Mouse (Mus musculus): ENCODE data around the gene Eif4g1. TPM values are rescaled to one million over a fixed set of nuclear protein-coding genes. Genes with fewer than 3 reads are reported as not detected.
"Not testable (repeated sequence)": the region's sequence is repeated elsewhere in the genome, so short reads cannot be mapped to it uniquely, and the experiment has no call there.

Eif4g1 gene
- total RNA-seq (2012; rRNA removed) (473 and 601 TPM in 2 replicates), total RNA-seq (2014; rRNA removed) (370 and 403 TPM in 2 replicates), polyA plus RNA-seq (2012; ENCODE audit: insufficient read length, low read depth) (492 and 519 TPM in 2 replicates)

DNA sequence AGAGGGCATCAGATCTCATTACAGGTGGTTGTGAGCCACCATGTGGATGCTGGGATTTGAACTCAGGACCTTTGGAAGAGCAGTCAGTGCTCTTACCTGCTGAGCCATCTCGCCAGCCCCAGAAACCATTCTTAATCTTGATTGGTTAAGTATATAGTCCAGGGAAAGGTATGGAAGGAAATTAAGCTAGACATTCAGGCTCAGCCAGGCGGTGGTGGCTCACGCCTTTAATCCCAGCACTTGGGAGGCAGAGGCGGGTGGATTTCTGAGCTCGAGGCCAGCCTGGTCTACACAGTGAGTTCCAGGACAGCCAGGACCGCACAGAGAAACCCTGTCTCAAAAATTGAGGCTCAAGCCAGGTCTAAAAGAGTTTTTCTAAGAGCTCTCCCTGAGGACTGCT lies at the start of gene Eif4g1:
Eif4g1 (plus strand) TSS at position 301 of the 400 bp plus-strand sequence.
- H3K9me3 ChIP-seq (replicated peaks; ENCODE audit: low read length); H3K4me3 ChIP-seq (replicated peaks in 1 of 3; ENCODE audit: low read depth in 2 of 3, low read length in 2 of 3, poor library complexity in 1 of 3); H3K4me2 ChIP-seq (ENCODE audit: insufficient read depth, low read depth, poor library complexity, severe bottlenecking); H3K4me1 ChIP-seq (ENCODE audit: control insufficient read depth in 1 of 2, insufficient read depth in 2 of 2); H3K27ac ChIP-seq (ENCODE audit: insufficient read depth, low read depth); H3K27me3 ChIP-seq (replicated peaks); dilution Hi-C loops (cut with MboI; ENCODE audit: extremely low pct_ligation_motif_present, extremely low pct_unique_long_range_greater_than_20kb, low sequenced_read_pairs); H3K9ac ChIP-seq (ENCODE audit: insufficient read depth, low read depth); H3K79me2 ChIP-seq (replicated peaks; ENCODE audit: control insufficient read depth, extremely low read depth, insufficient read depth, poor library complexity, severe bottlenecking); DNase-seq (ENCODE audit: extremely low read depth); in situ Hi-C loops (cut with MboI; ENCODE audit: low pct_ligation_motif_present, low pct_unique_long_range_greater_than_20kb, low sequenced_read_pairs): not testable (repeated sequence)
- peaks cover 12 to 31% of the 10 kb centered on the region in 2 experiments for H3K36me3 ChIP-seq (replicated peaks in 1 of 2; ENCODE audit: control insufficient read depth in 1 of 2, insufficient read depth in 1 of 2, low read length in 1 of 2)

DNA sequence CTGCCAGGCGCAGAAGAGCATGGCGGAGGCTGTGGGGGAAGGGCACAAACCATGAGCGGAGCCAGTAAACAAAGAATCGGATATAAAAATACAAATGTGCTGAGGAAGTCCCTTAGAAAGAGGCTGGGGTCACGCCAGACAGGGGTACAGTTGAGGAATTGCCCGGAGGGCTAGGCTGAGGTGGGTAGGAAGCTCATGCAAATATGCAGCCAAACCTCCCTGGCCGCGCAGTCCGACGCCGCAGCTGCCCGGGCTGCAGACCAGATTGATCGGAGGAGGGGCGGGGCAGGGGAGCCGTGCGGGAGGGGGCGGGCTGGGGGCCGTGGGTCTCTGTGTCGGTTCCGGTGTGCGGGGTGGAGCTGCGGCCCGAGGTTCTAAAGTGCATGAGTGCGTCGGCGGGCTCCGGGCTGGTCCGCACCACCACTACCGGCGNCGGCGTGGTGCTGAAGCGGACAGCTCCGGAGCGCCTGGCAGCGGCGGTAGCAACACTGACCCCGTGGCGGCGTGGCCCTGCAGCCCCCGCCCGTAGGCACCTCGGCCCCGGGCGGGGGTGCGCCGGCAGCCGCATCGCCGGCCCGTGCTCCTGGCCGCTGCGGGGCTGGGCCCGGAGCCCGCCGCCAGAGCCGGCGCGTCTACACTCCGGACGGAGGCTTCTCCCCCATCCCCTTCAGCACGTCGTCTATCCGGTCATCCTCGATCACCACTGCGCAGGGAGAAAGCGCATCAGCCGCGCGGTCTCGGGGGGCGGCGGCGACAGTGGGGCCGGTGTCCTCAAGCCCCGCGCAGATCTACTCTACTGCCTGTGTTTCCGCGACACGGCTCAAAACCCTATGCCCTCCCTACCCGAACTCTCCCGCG lies 48.3 kb upstream of the Eif4g1 start:
- Histone ChIP-seq H3K4me3 (replicated peaks in 1 of 3; ENCODE audit: low read depth in 2 of 3, low read length in 2 of 3, poor library complexity in 1 of 3) (peak overlapping the region in 1 of 3 experiments; percentile 80), H3K27ac (ENCODE audit: insufficient read depth, low read depth) (no peak overlapping the region), H3K27me3 (replicated peaks) (no peaks in the 10 kb centered on the region), H3K79me2 (replicated peaks; ENCODE audit: control insufficient read depth, extremely low read depth, insufficient read depth, poor library complexity, severe bottlenecking) (no peaks in the 10 kb centered on the region), H3K4me1 (ENCODE audit: control insufficient read depth in 1 of 2, insufficient read depth in 2 of 2) (peaks cover 4 to 27% of the 10 kb centered on the region in 2 experiments; a peak in 3 of 4 replicates), H3K9me3 (replicated peaks; ENCODE audit: low read length) (peaks cover 17% of the 10 kb centered on the region), H3K4me2 (ENCODE audit: insufficient read depth, low read depth, poor library complexity, severe bottlenecking) (peak overlapping the region; percentile 72), H3K36me3 (replicated peaks in 1 of 2; ENCODE audit: control insufficient read depth in 1 of 2, insufficient read depth in 1 of 2, low read length in 1 of 2) (peaks cover 2 to 54% of the 10 kb centered on the region in 2 experiments), H3K9ac (ENCODE audit: insufficient read depth, low read depth) (no peak overlapping the region)
- dilution Hi-C loops (cut with MboI; ENCODE audit: extremely low pct_ligation_motif_present, extremely low pct_unique_long_range_greater_than_20kb, low sequenced_read_pairs) (no loop called here), in situ Hi-C loops (cut with MboI; ENCODE audit: low pct_ligation_motif_present, low pct_unique_long_range_greater_than_20kb, low sequenced_read_pairs) (loop anchor here (5.0 to 10.0 kb wide), 2 partner anchors 112 to 325 kb away; no protein-coding TSS in a partner anchor)
- no peak for DNase-seq (ENCODE audit: extremely low read depth)
- TF ChIP-seq ZMIZ1 (IDR thresholded peaks at IDR 0.05; ENCODE audit: low read depth, low read length), result 0 out of 2 replicates have a peak, but pooled peaks have one; percentile 9
- TF ChIP-seq MXI1 (IDR thresholded peaks at IDR 0.05; ENCODE audit: low read depth, low read length), result peak; percentile 92
- peak; percentile 69; the same call in 1 of the 2 replicates for TF ChIP-seq SIN3A (IDR thresholded peaks at IDR 0.05; ENCODE audit: low read length)
- no peak for TF ChIP-seq ELF1 (IDR thresholded peaks at IDR 0.05; ENCODE audit: low read depth, low read length)

DNA sequence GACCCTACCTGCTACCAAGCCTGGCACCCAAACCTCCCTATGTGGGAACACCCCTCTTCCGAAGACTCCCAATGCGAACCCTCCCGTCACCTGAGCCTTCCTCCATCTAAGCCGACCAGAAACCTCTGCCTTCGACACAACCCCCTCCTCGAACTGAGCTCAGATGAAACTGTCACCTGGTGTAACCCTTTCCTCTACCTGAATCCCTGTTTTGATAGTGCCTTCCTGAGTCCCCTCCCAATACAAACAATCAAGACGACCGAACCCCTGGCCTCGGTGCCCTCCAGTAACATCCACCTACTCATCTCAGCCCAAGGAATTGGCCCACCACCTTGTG lies 47.7 kb upstream of the Eif4g1 start:
- Histone ChIP-seq H3K4me1 (ENCODE audit: control insufficient read depth in 1 of 2, insufficient read depth in 2 of 2) (peaks cover 4 to 27% of the 10 kb centered on the region in 2 experiments; a peak in 3 of 4 replicates), H3K9me3 (replicated peaks; ENCODE audit: low read length) (peaks cover 17% of the 10 kb centered on the region), H3K4me2 (ENCODE audit: insufficient read depth, low read depth, poor library complexity, severe bottlenecking) (peak overlapping the region; percentile 72), H3K27ac (ENCODE audit: insufficient read depth, low read depth) (no peak overlapping the region), H3K79me2 (replicated peaks; ENCODE audit: control insufficient read depth, extremely low read depth, insufficient read depth, poor library complexity, severe bottlenecking) (no peaks in the 10 kb centered on the region), H3K9ac (ENCODE audit: insufficient read depth, low read depth) (no peak overlapping the region; the same call in 1 of the 2 replicates), H3K36me3 (replicated peaks in 1 of 2; ENCODE audit: control insufficient read depth in 1 of 2, insufficient read depth in 1 of 2, low read length in 1 of 2) (peaks cover 2 to 52% of the 10 kb centered on the region in 2 experiments), H3K4me3 (replicated peaks in 1 of 3; ENCODE audit: low read depth in 2 of 3, low read length in 2 of 3, poor library complexity in 1 of 3) (peak overlapping the region in 2 of 3 experiments; percentile 62 to 80), H3K27me3 (replicated peaks) (no peaks in the 10 kb centered on the region)
- no peak for DNase-seq (ENCODE audit: extremely low read depth)
- dilution Hi-C loops (cut with MboI; ENCODE audit: extremely low pct_ligation_motif_present, extremely low pct_unique_long_range_greater_than_20kb, low sequenced_read_pairs), result no loop called here
- TF ChIP-seq MXI1 (IDR thresholded peaks at IDR 0.05; ENCODE audit: low read depth, low read length) (no peak), ZNF384 (IDR thresholded peaks at IDR 0.05; ENCODE audit: low read depth, low read length) (no peak), MAZ (IDR thresholded peaks at IDR 0.05; ENCODE audit: low read depth, low read length) (no peak), USF1 (IDR thresholded peaks at IDR 0.05; ENCODE audit: low read depth, low read length) (no peak), MAFK (IDR thresholded peaks at IDR 0.05; ENCODE audit: insufficient replicate concordance, low read length) (no peak)
- in situ Hi-C loops (cut with MboI; ENCODE audit: low pct_ligation_motif_present, low pct_unique_long_range_greater_than_20kb, low sequenced_read_pairs), result no loop called here

Measured in CH12.LX (cell line).